Mouse (Mus musculus): ENCODE measurements at regions not wholly inside any gene's neighbourhood (a gene's known extent, or its start where the extent isn't known, plus 50 kb on each side); places are given as distances from the start of the nearest gene placed in this dataset.

DNA sequence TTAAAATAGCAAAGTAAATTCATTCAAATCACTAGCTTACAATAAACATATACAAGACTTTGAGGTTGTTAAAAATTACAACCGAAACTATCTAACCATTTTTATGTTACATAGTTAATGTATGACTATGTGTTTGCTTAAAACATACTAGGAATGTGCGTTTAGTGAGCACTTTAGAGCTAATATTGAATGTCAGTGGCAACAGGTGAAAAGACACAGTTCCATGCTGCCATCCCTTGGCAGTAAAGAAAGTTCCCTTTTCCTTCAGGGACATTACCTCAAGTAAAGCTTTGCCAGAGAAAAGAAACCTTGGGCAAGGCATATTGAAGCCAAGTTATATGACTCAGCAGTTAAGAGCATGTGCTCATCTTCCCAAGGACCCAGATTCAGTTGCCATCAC lies 265.0 kb upstream of the Rarb start:
- no peaks in the 10 kb centered on the region for H3K4me1 ChIP-seq (replicated peaks; ENCODE audit: control insufficient read depth, insufficient read depth, low read length)
- no peaks in the 10 kb centered on the region for H3K9me3 ChIP-seq (ENCODE audit: control insufficient read depth, low read length)
- ATAC-seq (replicated peaks; ENCODE audit: low FRiP score) (no peak), DNase-seq (ENCODE audit: low spot score) (no peak)
- WGBS: 72% methylated on average over 2 of the region's 2 CpGs
- no peaks in the 10 kb centered on the region for H3K36me3 ChIP-seq (ENCODE audit: control insufficient read depth, insufficient read depth, low read length)
- no peak overlapping the region for H3K4me2 ChIP-seq (ENCODE audit: low read depth, low read length, severe bottlenecking)
- H3K9ac ChIP-seq (ENCODE audit: low read length): no peak overlapping the region
- H3K27me3 ChIP-seq (ENCODE audit: control insufficient read depth, insufficient read depth, low read length): no peaks in the 10 kb centered on the region
- H3K27ac ChIP-seq (ENCODE audit: low read depth, low read length): no peak overlapping the region
- no peak overlapping the region for H3K4me3 ChIP-seq (ENCODE audit: low read depth, low read length)

DNA sequence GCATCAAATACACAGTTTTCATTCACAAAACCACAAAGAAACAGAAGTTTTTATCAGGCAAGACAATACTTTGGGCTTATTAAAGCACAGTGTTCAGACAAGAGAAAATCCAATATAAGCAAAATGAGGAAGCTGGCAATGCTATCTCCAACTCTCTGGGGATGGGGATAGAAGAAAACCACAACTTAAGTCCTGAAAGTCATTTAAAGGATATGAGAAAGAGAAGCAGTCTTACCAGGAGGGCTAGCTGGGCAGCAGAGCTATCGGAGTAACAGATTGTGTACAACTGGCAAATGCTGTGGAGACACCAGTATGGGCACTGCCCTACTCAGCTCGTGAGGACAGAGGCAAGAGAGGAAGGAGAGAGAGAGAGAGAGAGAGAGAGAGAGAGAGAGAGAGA lies 262.9 kb upstream of the Rarb start:
- Histone ChIP-seq H3K9ac (ENCODE audit: low read length) (no peak overlapping the region), H3K36me3 (ENCODE audit: control insufficient read depth, insufficient read depth, low read length) (no peaks in the 10 kb centered on the region), H3K4me1 (replicated peaks; ENCODE audit: control insufficient read depth, insufficient read depth, low read length) (no peaks in the 10 kb centered on the region), H3K27ac (ENCODE audit: low read depth, low read length) (no peak overlapping the region), H3K9me3 (ENCODE audit: control insufficient read depth, low read length) (no peaks in the 10 kb centered on the region), H3K4me3 (ENCODE audit: low read depth, low read length) (no peak overlapping the region), H3K27me3 (ENCODE audit: control insufficient read depth, insufficient read depth, low read length) (no peaks in the 10 kb centered on the region), H3K4me2 (ENCODE audit: low read depth, low read length, severe bottlenecking) (no peak overlapping the region)
- ATAC-seq (replicated peaks; ENCODE audit: low FRiP score) (no peak), DNase-seq (ENCODE audit: low spot score) (no peak)
- 28% methylated on average over 2 of the region's 2 CpGs for WGBS

DNA sequence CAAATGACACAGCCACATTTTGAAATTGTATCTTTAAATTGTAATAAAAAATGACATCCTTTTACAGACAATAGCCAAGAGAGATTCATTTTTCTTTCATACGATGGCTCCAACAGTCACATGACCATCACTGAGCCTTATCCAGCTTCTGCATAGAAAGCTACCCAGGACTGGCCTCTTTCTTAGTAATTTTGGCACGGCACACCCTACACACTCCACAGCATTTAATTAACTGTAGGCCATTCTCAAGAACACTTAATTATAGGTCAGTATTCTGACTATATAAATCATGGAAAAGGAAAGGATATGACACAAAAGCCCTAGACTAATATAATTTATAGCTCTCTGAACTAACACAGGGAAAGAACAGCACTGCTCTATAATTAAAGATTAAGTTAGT lies 260.6 kb upstream of the Rarb start:
- Histone ChIP-seq H3K27ac (ENCODE audit: low read depth, low read length) (no peak overlapping the region), H3K4me1 (replicated peaks; ENCODE audit: control insufficient read depth, insufficient read depth, low read length) (no peaks in the 10 kb centered on the region), H3K9ac (ENCODE audit: low read length) (no peak overlapping the region), H3K27me3 (ENCODE audit: control insufficient read depth, insufficient read depth, low read length) (no peaks in the 10 kb centered on the region), H3K4me3 (ENCODE audit: low read depth, low read length) (no peak overlapping the region), H3K4me2 (ENCODE audit: low read depth, low read length, severe bottlenecking) (no peak overlapping the region), H3K9me3 (ENCODE audit: control insufficient read depth, low read length) (no peaks in the 10 kb centered on the region), H3K36me3 (ENCODE audit: control insufficient read depth, insufficient read depth, low read length) (no peaks in the 10 kb centered on the region)
- no peak for ATAC-seq (replicated peaks; ENCODE audit: low FRiP score)
- DNase-seq (ENCODE audit: low spot score): no peak
- 79% methylated on average over 2 of the region's 2 CpGs for WGBS

DNA sequence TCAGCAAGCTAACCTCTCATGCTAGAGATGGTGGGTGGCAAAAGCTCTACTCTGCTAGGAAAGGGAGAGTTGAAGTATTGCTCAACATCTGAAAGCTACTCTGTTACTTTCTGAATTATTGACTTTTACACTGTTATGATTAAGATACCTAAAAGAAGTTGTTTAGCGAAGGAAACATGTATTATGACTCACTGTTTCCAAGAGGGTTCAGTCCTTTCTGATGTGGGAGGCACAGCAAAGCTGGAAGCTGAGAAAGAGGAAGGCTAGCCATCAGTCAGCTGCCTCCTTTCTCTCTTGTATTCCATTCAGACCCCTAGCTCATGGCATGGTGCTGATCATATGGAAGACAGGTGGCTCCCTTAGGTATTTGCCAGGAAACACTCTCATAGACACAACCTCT lies 242.4 kb upstream of the Rarb start:
- Histone ChIP-seq H3K4me1 (replicated peaks; ENCODE audit: control insufficient read depth, insufficient read depth, low read length) (no peaks in the 10 kb centered on the region), H3K4me3 (ENCODE audit: low read depth, low read length) (no peak overlapping the region), H3K9me3 (ENCODE audit: control insufficient read depth, low read length) (no peaks in the 10 kb centered on the region), H3K9ac (ENCODE audit: low read length) (no peak overlapping the region), H3K36me3 (ENCODE audit: control insufficient read depth, insufficient read depth, low read length) (no peaks in the 10 kb centered on the region), H3K27me3 (ENCODE audit: control insufficient read depth, insufficient read depth, low read length) (no peaks in the 10 kb centered on the region), H3K27ac (ENCODE audit: low read depth, low read length) (no peak overlapping the region), H3K4me2 (ENCODE audit: low read depth, low read length, severe bottlenecking) (no peak overlapping the region)
- ATAC-seq (replicated peaks; ENCODE audit: low FRiP score) (no peak), DNase-seq (ENCODE audit: low spot score) (no peak)
- WGBS: 97% methylated on average over 1 of the region's 1 CpGs

DNA sequence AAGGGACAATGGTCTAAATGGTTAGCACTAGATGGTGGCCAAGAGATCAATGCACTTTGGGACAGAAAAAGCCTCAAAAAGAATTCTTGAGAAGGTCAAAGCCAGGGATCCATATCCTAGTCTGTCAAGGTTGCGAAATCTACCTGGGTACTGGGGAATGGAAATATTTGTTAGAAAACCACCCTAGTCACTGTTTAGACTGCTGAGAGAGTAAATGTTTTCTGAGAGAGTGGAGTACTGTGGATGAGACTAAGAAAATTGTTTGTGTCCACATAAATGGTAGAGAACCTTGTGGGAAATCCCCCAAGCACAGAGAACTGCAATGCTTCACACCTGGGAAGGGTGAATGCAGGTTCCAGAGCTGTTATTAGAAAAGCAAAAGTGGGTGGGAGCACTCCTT lies 239.5 kb upstream of the Rarb start:
- Histone ChIP-seq H3K36me3 (ENCODE audit: control insufficient read depth, insufficient read depth, low read length) (no peaks in the 10 kb centered on the region), H3K9ac (ENCODE audit: low read length) (no peak overlapping the region), H3K9me3 (ENCODE audit: control insufficient read depth, low read length) (no peaks in the 10 kb centered on the region), H3K27me3 (ENCODE audit: control insufficient read depth, insufficient read depth, low read length) (no peaks in the 10 kb centered on the region), H3K4me2 (ENCODE audit: low read depth, low read length, severe bottlenecking) (no peak overlapping the region), H3K4me1 (replicated peaks; ENCODE audit: control insufficient read depth, insufficient read depth, low read length) (no peaks in the 10 kb centered on the region), H3K4me3 (ENCODE audit: low read depth, low read length) (no peak overlapping the region), H3K27ac (ENCODE audit: low read depth, low read length) (no peak overlapping the region)
- ATAC-seq (replicated peaks; ENCODE audit: low FRiP score) (no peak), DNase-seq (ENCODE audit: low spot score) (no peak)
- 97% methylated on average over 1 of the region's 1 CpGs for WGBS

DNA sequence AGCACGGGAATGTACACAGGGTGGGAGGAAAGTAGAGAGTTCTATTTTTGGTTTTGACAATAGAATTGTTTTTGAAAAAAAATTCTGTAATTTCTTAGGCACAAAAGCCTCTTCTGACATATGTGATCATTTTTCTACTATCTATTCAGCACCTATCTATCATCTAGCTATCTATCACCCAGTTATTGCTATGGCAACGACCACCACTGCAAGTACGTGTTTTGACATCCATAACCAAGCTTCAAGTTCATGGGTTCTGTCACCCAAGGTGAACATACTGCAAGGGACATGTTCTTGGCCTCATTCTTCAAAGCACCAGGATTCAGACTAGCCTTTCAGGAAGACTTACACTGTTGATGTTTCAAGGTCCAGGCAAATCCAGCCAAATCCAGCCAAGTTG lies 238.4 kb upstream of the Rarb start:
- no peak for ATAC-seq (replicated peaks; ENCODE audit: low FRiP score)
- 91% methylated on average over 3 of the region's 3 CpGs for WGBS
- DNase-seq (ENCODE audit: low spot score): no peak

DNA sequence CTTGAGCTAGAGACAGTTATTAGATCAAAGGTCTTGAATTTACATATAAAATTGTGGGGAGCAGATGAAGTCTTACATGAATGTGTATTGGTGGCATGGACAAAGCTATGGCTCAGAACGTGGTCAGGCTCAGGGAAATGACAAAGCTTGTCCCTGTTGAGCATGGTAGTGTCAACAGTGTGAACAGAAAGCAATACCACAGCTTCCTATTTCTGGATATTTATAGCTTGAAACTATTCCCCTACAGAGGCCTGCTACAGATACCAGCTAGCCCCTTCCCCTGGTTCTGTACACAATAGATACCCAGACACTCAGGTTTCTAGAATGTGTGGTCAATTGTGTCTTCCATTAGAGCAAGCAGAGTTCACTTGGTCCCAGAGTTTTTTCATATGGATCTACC lies 236.8 kb upstream of the Rarb start:
- H3K27ac ChIP-seq (ENCODE audit: low read depth, low read length): no peak overlapping the region
- WGBS: 63% methylated on average over 1 of the region's 1 CpGs
- ATAC-seq (replicated peaks; ENCODE audit: low FRiP score) (no peak), DNase-seq (ENCODE audit: low spot score) (no peak)
- H3K27me3 ChIP-seq (ENCODE audit: control insufficient read depth, insufficient read depth, low read length): no peaks in the 10 kb centered on the region
- no peaks in the 10 kb centered on the region for H3K36me3 ChIP-seq (ENCODE audit: control insufficient read depth, insufficient read depth, low read length)
- no peaks in the 10 kb centered on the region for H3K4me1 ChIP-seq (replicated peaks; ENCODE audit: control insufficient read depth, insufficient read depth, low read length)
- no peak overlapping the region for H3K9ac ChIP-seq (ENCODE audit: low read length)
- no peak overlapping the region for H3K4me2 ChIP-seq (ENCODE audit: low read depth, low read length, severe bottlenecking)
- H3K9me3 ChIP-seq (ENCODE audit: control insufficient read depth, low read length): no peaks in the 10 kb centered on the region
- H3K4me3 ChIP-seq (ENCODE audit: low read depth, low read length): no peak overlapping the region

More for the DNA sequence above, 238.4 kb upstream of the Rarb start:
- no peaks in the 10 kb centered on the region for H3K36me3 ChIP-seq (ENCODE audit: control insufficient read depth, insufficient read depth, low read length)
- H3K4me3 ChIP-seq (ENCODE audit: low read depth, low read length): no peak overlapping the region
- no peak overlapping the region for H3K27ac ChIP-seq (ENCODE audit: low read depth, low read length)
- H3K4me2 ChIP-seq (ENCODE audit: low read depth, low read length, severe bottlenecking): no peak overlapping the region
- H3K4me1 ChIP-seq (replicated peaks; ENCODE audit: control insufficient read depth, insufficient read depth, low read length): no peaks in the 10 kb centered on the region
- no peak overlapping the region for H3K9ac ChIP-seq (ENCODE audit: low read length)
- H3K9me3 ChIP-seq (ENCODE audit: control insufficient read depth, low read length): no peaks in the 10 kb centered on the region
- H3K27me3 ChIP-seq (ENCODE audit: control insufficient read depth, insufficient read depth, low read length): no peaks in the 10 kb centered on the region

DNA sequence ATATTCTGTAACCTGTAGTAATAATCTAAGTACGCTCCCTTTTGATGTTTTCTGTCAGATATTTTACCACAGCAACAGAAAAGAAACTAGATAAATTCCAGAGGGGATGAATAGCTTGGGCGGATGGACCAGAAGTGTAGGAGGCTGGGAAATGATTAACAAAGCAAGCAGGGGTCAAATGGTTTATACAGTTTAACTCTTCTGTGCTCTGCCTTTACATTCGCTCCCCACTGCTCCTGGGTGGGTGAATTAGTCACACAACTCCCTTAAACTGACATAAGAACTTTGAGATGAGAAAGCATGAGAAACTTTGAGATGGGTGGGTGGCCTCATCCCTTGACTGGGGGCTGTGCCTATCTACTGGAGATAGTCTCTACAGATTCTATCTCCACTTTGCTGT lies 235.4 kb upstream of the Rarb start:
- 72% methylated on average over 3 of the region's 3 CpGs for WGBS
- DNase-seq (ENCODE audit: low spot score) (no peak), ATAC-seq (replicated peaks; ENCODE audit: low FRiP score) (no peak)
- H3K4me3 ChIP-seq (ENCODE audit: low read depth, low read length): no peak overlapping the region
- no peaks in the 10 kb centered on the region for H3K27me3 ChIP-seq (ENCODE audit: control insufficient read depth, insufficient read depth, low read length)
- H3K27ac ChIP-seq (ENCODE audit: low read depth, low read length): no peak overlapping the region
- no peaks in the 10 kb centered on the region for H3K4me1 ChIP-seq (replicated peaks; ENCODE audit: control insufficient read depth, insufficient read depth, low read length)
- no peak overlapping the region for H3K9ac ChIP-seq (ENCODE audit: low read length)
- H3K4me2 ChIP-seq (ENCODE audit: low read depth, low read length, severe bottlenecking): no peak overlapping the region
- no peaks in the 10 kb centered on the region for H3K9me3 ChIP-seq (ENCODE audit: control insufficient read depth, low read length)
- no peaks in the 10 kb centered on the region for H3K36me3 ChIP-seq (ENCODE audit: control insufficient read depth, insufficient read depth, low read length)

DNA sequence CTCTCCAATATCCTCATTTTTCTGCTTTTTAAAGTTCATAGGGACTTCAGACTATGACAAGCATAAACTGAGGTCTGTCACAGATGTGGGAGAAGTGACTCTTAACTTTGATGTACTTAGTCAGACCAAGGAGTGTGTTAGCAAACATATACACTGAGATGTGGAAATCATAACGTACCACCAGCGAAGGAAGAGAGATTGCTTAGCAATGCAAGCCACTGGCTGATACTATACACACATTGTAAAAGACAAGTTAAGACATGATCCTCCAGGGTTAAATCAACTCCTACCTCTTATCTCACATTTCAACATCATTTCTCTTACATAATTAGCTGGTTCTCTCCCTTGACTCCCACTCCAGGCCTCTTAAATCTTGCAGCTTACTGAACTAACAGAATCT lies 227.9 kb upstream of the Rarb start:
- no peak for DNase-seq (ENCODE audit: low spot score)
- H3K9ac ChIP-seq (ENCODE audit: low read length): no peak overlapping the region
- H3K27me3 ChIP-seq (ENCODE audit: control insufficient read depth, insufficient read depth, low read length): no peaks in the 10 kb centered on the region
- no peak overlapping the region for H3K4me2 ChIP-seq (ENCODE audit: low read depth, low read length, severe bottlenecking)
- H3K9me3 ChIP-seq (ENCODE audit: control insufficient read depth, low read length): no peaks in the 10 kb centered on the region
- H3K27ac ChIP-seq (ENCODE audit: low read depth, low read length): no peak overlapping the region
- H3K4me3 ChIP-seq (ENCODE audit: low read depth, low read length): no peak overlapping the region
- no peak for ATAC-seq (replicated peaks; ENCODE audit: low FRiP score)
- 92% methylated on average over 2 of the region's 2 CpGs for WGBS
- H3K36me3 ChIP-seq (ENCODE audit: control insufficient read depth, insufficient read depth, low read length): no peaks in the 10 kb centered on the region
- no peaks in the 10 kb centered on the region for H3K4me1 ChIP-seq (replicated peaks; ENCODE audit: control insufficient read depth, insufficient read depth, low read length)
